Mouse (Mus musculus) CD4-positive naive resting alpha-beta T cell, adult 76 days (primary cell): Measurements from ENCODE around the gene 1700010I14Rik. TPM values are rescaled to one million over a fixed set of nuclear protein-coding genes. Genes with fewer than 3 reads are reported as not detected.

Source experiments
- total RNA-seq: library from RNA; stranded (reverse); gene quantifications from one replicate; pipeline ENCODE4 v1.2.4, GENCODE M21; 2023

The 1700010I14Rik gene
- total RNA-seq, result 3.4 TPM

GRCm38 (mm10) chr17:8988119-8988807 lies at the start of gene 1700010I14Rik:
Gene 1700010I14Rik (plus strand): TSS chr17:8988333.

